Mouse (Mus musculus) forebrain, postnatal 0 days (tissue): ENCODE results near the gene Bzw2. TPM values are rescaled to one million over a fixed set of nuclear protein-coding genes. Genes with fewer than 3 reads are reported as not detected.

Experiments
- ATAC-seq: fragments of 200-750 bp; cut with Nextera tagmentation; 2 replicates; pipeline ENCODE4 v1.8.0; 2017; ENCODE audit warnings: mild to moderate bottlenecking, moderate library complexity
- DNase-seq: peaks from one replicate; pipeline ENCODE4 v3.0.0-alpha.2; 2015
- H3K27ac ChIP-seq: fragments of 300-500 bp; sonication (generic); 2 replicates; pipeline ENCODE4 v1.5.1; 2014; ENCODE audit warnings: low read depth, mild to moderate bottlenecking, antibody characterized with exemption, low read length, moderate library complexity, mixed read lengths
- H3K27me3 ChIP-seq: fragments of 300-500 bp; sonication (generic); 2 replicates; pipeline ENCODE4 v1.6.1; 2014; ENCODE audit warnings: mild to moderate bottlenecking, low read length, mixed read lengths; ENCODE audit not compliant: insufficient read depth
- H3K36me3 ChIP-seq: fragments of 300-500 bp; sonication (generic); 2 replicates; pipeline ENCODE4 v1.6.1; 2014; ENCODE audit warnings: mild to moderate bottlenecking, moderate library complexity; ENCODE audit not compliant: insufficient read depth
- H3K4me1 ChIP-seq: fragments of 300-500 bp; sonication (generic); 2 replicates; pipeline ENCODE4 v1.6.1; 2014; ENCODE audit warnings: antibody characterized with exemption; ENCODE audit not compliant: insufficient read depth
- H3K4me2 ChIP-seq: fragments of 300-500 bp; sonication (generic); 2 replicates; pipeline ENCODE4 v1.6.1; 2014; ENCODE audit warnings: low read depth, mild to moderate bottlenecking, moderate library complexity
- H3K4me3 ChIP-seq: fragments of 300-500 bp; sonication (generic); 2 replicates; pipeline ENCODE4 v1.5.1; 2014; ENCODE audit warnings: low read depth, low read length, mixed read lengths
- H3K9ac ChIP-seq: fragments of 300-500 bp; sonication (generic); 2 replicates; pipeline ENCODE4 v1.6.1; 2014; ENCODE audit warnings: mild to moderate bottlenecking
- H3K9me3 ChIP-seq: fragments of 300-500 bp; sonication (generic); 2 replicates; pipeline ENCODE4 v1.6.1; 2016; ENCODE audit warnings: low read length
- CTCF ChIP-seq: sonication (generic); IDR thresholded peaks from 2 replicates; pipeline ENCODE4 v1.5.1; 2016; ENCODE audit warnings: antibody characterized with exemption, control low read depth, low read depth
- WGBS: fragments of 180-500 bp; shearing (Covaris S2); extraction: QIAGEN DNeasy Blood & Tissue Kit; methylation state at CpG from one replicate; pipeline ENCODE4 v1.1.7; 2014; 5-methylcytosine and 5-hydroxymethylcytosine counted together
- polyA plus RNA-seq: library from polyadenylated mRNA; unstranded; fragments of >200 nt; fragmentation: Nextera tagmentation; extraction: Ambion mirVana; gene quantifications from 2 replicates; pipeline ENCODE4 v1.2.1, GENCODE M21; 2015
- total RNA-seq: library from RNA; depleted of rRNA; stranded (reverse); fragments of >200 nt; gene quantifications from 2 replicates; pipeline ENCODE4 v1.2.3, GENCODE M21; 2014; rRNA removed

Gene Bzw2
- total and polyA plus RNA-seq, 2 experiments from 2014 or later: 379 to 433 TPM

- no peak overlapping the region for H3K27ac ChIP-seq
- no peak for DNase-seq
- no peaks in the 10 kb centered on the region for H3K27me3 ChIP-seq
- ATAC-seq: no peak
- no peaks in the 10 kb centered on the region for H3K9me3 ChIP-seq
- H3K4me2 ChIP-seq: no peak overlapping the region
- no peak overlapping the region for H3K9ac ChIP-seq
- no peaks in the 10 kb centered on the region for H3K4me1 ChIP-seq
- no peak for TF ChIP-seq CTCF
- WGBS: 60% methylated on average over 5 of the region's 5 CpGs
- H3K4me3 ChIP-seq: no peak overlapping the region
- no peaks in the 10 kb centered on the region for H3K36me3 ChIP-seq
Measured at GRCm38 (mm10) chr12:36046196-36046595, 111.7 kb downstream of the Bzw2 start.

- Histone ChIP-seq H3K27me3 (no peaks in the 10 kb centered on the region), H3K36me3 (no peaks in the 10 kb centered on the region), H3K4me3 (no peak overlapping the region), H3K4me2 (no peak overlapping the region), H3K4me1 (no peaks in the 10 kb centered on the region; the same call in 1 of the 2 replicates), H3K9ac (no peak overlapping the region), H3K9me3 (no peaks in the 10 kb centered on the region), H3K27ac (no peak overlapping the region)
- DNase-seq (no peak), ATAC-seq (no peak)
- 77% methylated on average over 2 of the region's 2 CpGs for WGBS
- TF ChIP-seq CTCF: no peak
Measured at GRCm38 (mm10) chr12:36044691-36045090, 113.2 kb downstream of the Bzw2 start.

GRCm38 (mm10) chr12:36042348-36042778 lies 115.5 kb downstream of the Bzw2 start, which contains the start of gene Tspan13:
Gene Tspan13, minus strand, starts transcription at chr12:36042500.
- WGBS: 4% methylated on average over 35 of the region's 35 CpGs
- H3K4me3 ChIP-seq: peak within 1 kb of the TSS; percentile 97
- DNase-seq (peak; percentile 93), ATAC-seq (peak; percentile 98)
- no peaks in the 10 kb centered on the region for H3K9me3 ChIP-seq
- peak within 1 kb of the TSS; percentile 94 for H3K27ac ChIP-seq
- H3K9ac ChIP-seq: peak within 1 kb of the TSS; percentile 99
- no peaks in the 10 kb centered on the region; the same call in 1 of the 2 replicates for H3K4me1 ChIP-seq
- 0 out of 2 replicates have a peak, but pooled peaks have one; percentile 12 for TF ChIP-seq CTCF
- H3K4me2 ChIP-seq: peak within 1 kb of the TSS; percentile 52
- H3K36me3 ChIP-seq: no peaks in the 10 kb centered on the region
- no peaks in the 10 kb centered on the region for H3K27me3 ChIP-seq

Other genes with a start within 250 kb of the Bzw2 start
- gene Agr3, start 232.5 kb downstream of the Bzw2 start, total RNA-seq: not detected in 2 replicates
- gene Agr3, start 232.5 kb downstream of the Bzw2 start, polyA plus RNA-seq: not detected in 2 replicates
- not detected in 2 replicates for gene Agr2, start 165.2 kb downstream of the Bzw2 start, total RNA-seq
- gene Agr2, start 165.2 kb downstream of the Bzw2 start, polyA plus RNA-seq: 0.19 and 0.21 TPM in 2 replicates
- 248 and 300 TPM in 2 replicates for gene Tspan13, start 115.6 kb downstream of the Bzw2 start, total RNA-seq
- 390 and 428 TPM in 2 replicates for gene Tspan13, start 115.6 kb downstream of the Bzw2 start, polyA plus RNA-seq
- 77.7 and 80.0 TPM in 2 replicates for gene Ankmy2, start 966 bp downstream of the Bzw2 start, total RNA-seq
- gene Ankmy2, start 966 bp downstream of the Bzw2 start, polyA plus RNA-seq: 65.3 and 78.6 TPM in 2 replicates
- gene Lrrc72, start 95.3 kb upstream of the Bzw2 start, total RNA-seq: not detected in 2 replicates
- not detected in 2 replicates for gene Lrrc72, start 95.3 kb upstream of the Bzw2 start, polyA plus RNA-seq
- gene Sostdc1, start 156.1 kb upstream of the Bzw2 start, total RNA-seq: 6.9 and 8.3 TPM in 2 replicates
- gene Sostdc1, start 156.1 kb upstream of the Bzw2 start, polyA plus RNA-seq: 12.6 and 16.7 TPM in 2 replicates
- 10.3 and 12.4 TPM in 2 replicates for gene Ispd, start 223.4 kb upstream of the Bzw2 start, total RNA-seq
- gene Ispd, start 223.4 kb upstream of the Bzw2 start, polyA plus RNA-seq: 8.0 and 9.6 TPM in 2 replicates
- 1.1 and 2.9 TPM in 2 replicates for gene D630036H23Rik, start 224.1 kb upstream of the Bzw2 start, total RNA-seq
- 1.4 and 2.4 TPM in 2 replicates for gene D630036H23Rik, start 224.1 kb upstream of the Bzw2 start, polyA plus RNA-seq